Mouse (Mus musculus): ENCODE results near the gene Ambp. TPM values are rescaled to one million over a fixed set of nuclear protein-coding genes. Genes with fewer than 3 reads are reported as not detected.

Gene Ambp
- polyA plus RNA-seq, 1 experiment from 2014 or later, result not detected

DNA sequence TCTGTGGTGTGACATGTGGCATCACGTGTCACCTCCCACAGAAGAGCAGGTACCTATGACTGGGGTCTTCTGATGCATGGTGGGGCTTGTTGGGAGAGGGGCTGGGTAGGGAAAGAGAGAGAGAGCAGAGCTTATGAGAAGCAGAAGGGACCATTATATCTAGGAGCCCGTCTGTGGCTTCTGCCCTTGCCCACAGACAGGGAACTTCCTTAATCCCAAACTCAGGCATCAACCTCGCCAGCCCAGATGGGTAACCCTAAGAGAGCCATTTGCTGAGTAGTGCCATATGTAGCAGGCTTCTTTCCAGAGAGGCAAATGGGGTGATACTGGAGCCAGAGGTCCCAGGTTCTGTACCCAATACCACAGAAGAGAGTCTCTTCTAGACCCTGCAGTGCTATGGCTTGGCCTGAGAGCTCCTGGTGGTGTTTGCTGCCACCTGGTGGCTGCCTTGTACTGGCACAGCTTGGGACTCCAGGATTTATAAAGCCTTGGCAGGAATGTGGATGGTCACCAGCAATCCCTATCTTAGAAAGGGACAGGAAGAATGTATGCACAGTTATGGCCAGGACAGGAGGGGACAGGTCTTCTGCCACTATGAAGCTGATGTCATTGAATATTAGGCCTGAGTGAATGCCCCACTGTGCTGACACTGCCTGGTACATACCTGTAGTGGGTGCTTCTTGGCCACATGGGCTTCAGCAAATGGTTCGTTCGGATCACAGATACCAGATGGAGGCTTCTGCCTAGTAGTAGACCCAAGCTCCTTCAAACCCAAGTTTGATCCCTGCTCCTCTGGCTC is 35.8 kb downstream of the Ambp start:
- H3K4me2 ChIP-seq (ENCODE audit: low read length), result no peak overlapping the region
- H3K36me3 ChIP-seq (ENCODE audit: control insufficient read depth, insufficient read depth, low read length), result peaks cover 38% of the 10 kb centered on the region
- no peak overlapping the region for H3K9ac ChIP-seq (ENCODE audit: low read length)
- H3K9me3 ChIP-seq (ENCODE audit: control insufficient read depth, low read length), result 0 out of 2 replicates have a peak, but pooled peaks cover 3% of the 10 kb centered on the region
- no peaks in the 10 kb centered on the region for H3K4me1 ChIP-seq (ENCODE audit: control insufficient read depth in 2 of 2, insufficient read depth in 2 of 2, low read length in 2 of 2)
- no peaks in the 10 kb centered on the region for H3K27me3 ChIP-seq (ENCODE audit: control insufficient read depth, insufficient read depth, low read length)
- ATAC-seq (ENCODE audit: insufficient number of reproducible peaks, insufficient read depth, low FRiP score, low read depth), result peak; percentile 76
- no peak overlapping the region for H3K4me3 ChIP-seq (ENCODE audit: control insufficient read depth in 1 of 2, insufficient read depth in 1 of 2, low read depth in 1 of 2, low read length in 2 of 2)
- H3K27ac ChIP-seq (replicated peaks in 1 of 2; ENCODE audit: control insufficient read depth in 1 of 2, insufficient read depth in 1 of 2, low read depth in 2 of 2, low read length in 2 of 2), result no peak overlapping the region
- 86% methylated on average over 5 of the region's 5 CpGs for WGBS

- H3K36me3 ChIP-seq (ENCODE audit: control insufficient read depth, insufficient read depth, low read length), result no peaks in the 10 kb centered on the region
- no peaks in the 10 kb centered on the region for H3K9me3 ChIP-seq (ENCODE audit: control insufficient read depth, low read length)
- WGBS, result 96% methylated on average over 8 of the region's 8 CpGs
- H3K27ac ChIP-seq (replicated peaks in 1 of 2; ENCODE audit: control insufficient read depth in 1 of 2, insufficient read depth in 1 of 2, low read depth in 2 of 2, low read length in 2 of 2), result no peak overlapping the region
- ATAC-seq (ENCODE audit: insufficient number of reproducible peaks, insufficient read depth, low FRiP score, low read depth), result no peak
- H3K4me1 ChIP-seq (ENCODE audit: control insufficient read depth in 2 of 2, insufficient read depth in 2 of 2, low read length in 2 of 2), result no peaks in the 10 kb centered on the region
- H3K27me3 ChIP-seq (ENCODE audit: control insufficient read depth, insufficient read depth, low read length), result no peaks in the 10 kb centered on the region
- H3K9ac ChIP-seq (ENCODE audit: low read length), result no peak overlapping the region
- no peak overlapping the region for H3K4me3 ChIP-seq (ENCODE audit: control insufficient read depth in 1 of 2, insufficient read depth in 1 of 2, low read depth in 1 of 2, low read length in 2 of 2)
- no peak overlapping the region for H3K4me2 ChIP-seq (ENCODE audit: low read length)
These were observed 48.9 kb downstream of the Ambp start for GRCm38 (mm10) chr4:63105651-63106050.

GRCm38 (mm10) chr4:63102025-63102424 is 52.6 kb downstream of the Ambp start:
- Histone ChIP-seq H3K4me2 (ENCODE audit: low read length) (no peak overlapping the region), H3K27me3 (ENCODE audit: control insufficient read depth, insufficient read depth, low read length) (no peaks in the 10 kb centered on the region), H3K4me1 (ENCODE audit: control insufficient read depth in 2 of 2, insufficient read depth in 2 of 2, low read length in 2 of 2) (0 out of 4 replicates have a peak, but pooled peaks cover 0 to 3% of the 10 kb centered on the region in 2 experiments), H3K9ac (ENCODE audit: low read length) (no peak overlapping the region), H3K4me3 (ENCODE audit: control insufficient read depth in 1 of 2, insufficient read depth in 1 of 2, low read depth in 1 of 2, low read length in 2 of 2) (no peak overlapping the region), H3K27ac (replicated peaks in 1 of 2; ENCODE audit: control insufficient read depth in 1 of 2, insufficient read depth in 1 of 2, low read depth in 2 of 2, low read length in 2 of 2) (no peak overlapping the region), H3K36me3 (ENCODE audit: control insufficient read depth, insufficient read depth, low read length) (peaks cover 8% of the 10 kb centered on the region; the same call in 1 of the 2 replicates), H3K9me3 (ENCODE audit: control insufficient read depth, low read length) (no peaks in the 10 kb centered on the region)
- ATAC-seq (ENCODE audit: insufficient number of reproducible peaks, insufficient read depth, low FRiP score, low read depth), result no peak
- WGBS, result 78% methylated on average over 4 of the region's 4 CpGs

- ATAC-seq (ENCODE audit: insufficient number of reproducible peaks, insufficient read depth, low FRiP score, low read depth), result no peak
- peaks cover 19% of the 10 kb centered on the region; the same call in 1 of the 2 replicates for H3K36me3 ChIP-seq (ENCODE audit: control insufficient read depth, insufficient read depth, low read length)
- WGBS, result 88% methylated on average over 11 of the region's 11 CpGs
These were observed 54.1 kb downstream of the Ambp start for GRCm38 (mm10) chr4:63100478-63100877.

DNA sequence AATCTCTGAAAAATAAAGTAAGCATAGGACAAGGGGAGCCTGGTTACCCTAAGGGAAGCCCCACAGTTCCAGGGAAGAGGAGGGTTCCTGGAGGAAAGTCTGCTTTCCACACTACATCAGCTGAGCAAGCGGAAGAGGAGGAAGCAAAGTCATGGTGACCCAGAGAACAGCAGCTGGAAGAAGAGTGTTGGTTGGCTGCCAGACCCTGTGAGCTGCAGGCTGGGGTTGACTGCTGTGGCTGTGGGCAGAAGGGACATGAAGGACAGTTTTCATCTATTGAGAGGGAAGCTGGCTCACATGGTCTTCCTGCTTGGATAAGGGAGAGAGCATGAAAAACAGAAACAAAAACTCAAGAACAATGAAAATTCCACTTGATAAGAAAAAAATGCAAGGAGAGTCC is 57.0 kb downstream of the Ambp start:
- Histone ChIP-seq H3K36me3 (ENCODE audit: control insufficient read depth, insufficient read depth, low read length) (peaks cover 19% of the 10 kb centered on the region; the same call in 1 of the 2 replicates), H3K4me2 (ENCODE audit: low read length) (no peak overlapping the region), H3K9ac (ENCODE audit: low read length) (no peak overlapping the region), H3K4me3 (ENCODE audit: control insufficient read depth in 1 of 2, insufficient read depth in 1 of 2, low read depth in 1 of 2, low read length in 2 of 2) (no peak overlapping the region), H3K27me3 (ENCODE audit: control insufficient read depth, insufficient read depth, low read length) (no peaks in the 10 kb centered on the region), H3K9me3 (ENCODE audit: control insufficient read depth, low read length) (no peaks in the 10 kb centered on the region), H3K4me1 (ENCODE audit: control insufficient read depth in 2 of 2, insufficient read depth in 2 of 2, low read length in 2 of 2) (peaks cover 3 to 5% of the 10 kb centered on the region in 2 experiments; a peak in 2 of 4 replicates), H3K27ac (replicated peaks in 1 of 2; ENCODE audit: control insufficient read depth in 1 of 2, insufficient read depth in 1 of 2, low read depth in 2 of 2, low read length in 2 of 2) (peak overlapping the region; percentile 28 to 51)
- ATAC-seq (ENCODE audit: insufficient number of reproducible peaks, insufficient read depth, low FRiP score, low read depth), result peak; percentile 70
- WGBS, result 52% methylated on average over 1 of the region's 1 CpGs

More at GRCm38 (mm10) chr4:63100478-63100877, 54.1 kb downstream of the Ambp start:
- Histone ChIP-seq H3K27me3 (ENCODE audit: control insufficient read depth, insufficient read depth, low read length) (no peaks in the 10 kb centered on the region), H3K27ac (replicated peaks in 1 of 2; ENCODE audit: control insufficient read depth in 1 of 2, insufficient read depth in 1 of 2, low read depth in 2 of 2, low read length in 2 of 2) (no peak overlapping the region), H3K9me3 (ENCODE audit: control insufficient read depth, low read length) (no peaks in the 10 kb centered on the region), H3K4me1 (ENCODE audit: control insufficient read depth in 2 of 2, insufficient read depth in 2 of 2, low read length in 2 of 2) (0 out of 4 replicates have a peak, but pooled peaks cover 0 to 3% of the 10 kb centered on the region in 2 experiments), H3K9ac (ENCODE audit: low read length) (no peak overlapping the region), H3K4me3 (ENCODE audit: control insufficient read depth in 1 of 2, insufficient read depth in 1 of 2, low read depth in 1 of 2, low read length in 2 of 2) (no peak overlapping the region), H3K4me2 (ENCODE audit: low read length) (no peak overlapping the region)

Other genes with a start within 250 kb of the Ambp start
- gene Zfp618, start 189.2 kb downstream of the Ambp start, polyA plus RNA-seq (2014; fragmentation: Nextera tagmentation; extraction: Ambion mirVana), result 8.9 and 9.6 TPM in 2 replicates
- 0.11 and 0.23 TPM in 2 replicates for gene Kif12, start 17.3 kb upstream of the Ambp start, polyA plus RNA-seq (2014; fragmentation: Nextera tagmentation; extraction: Ambion mirVana)
- gene Col27a1, start 59.2 kb upstream of the Ambp start, polyA plus RNA-seq (2014; fragmentation: Nextera tagmentation; extraction: Ambion mirVana), result 3.0 and 4.2 TPM in 2 replicates
- not detected in 2 replicates for gene Orm1, start 189.8 kb upstream of the Ambp start, polyA plus RNA-seq (2014; fragmentation: Nextera tagmentation; extraction: Ambion mirVana)
- gene Orm3, start 201.4 kb upstream of the Ambp start, polyA plus RNA-seq (2014; fragmentation: Nextera tagmentation; extraction: Ambion mirVana), result not detected in 2 replicates
- gene Orm2, start 207.7 kb upstream of the Ambp start, polyA plus RNA-seq (2014; fragmentation: Nextera tagmentation; extraction: Ambion mirVana), result not detected in 2 replicates
- gene Akna, start 248.6 kb upstream of the Ambp start, polyA plus RNA-seq (2014; fragmentation: Nextera tagmentation; extraction: Ambion mirVana), result 1.9 and 2.2 TPM in 2 replicates

Data from heart, embryonic 14.5 days (tissue).